Mouse (Mus musculus): ENCODE measurements around the gene 2310011J03Rik. TPM values are rescaled to one million over a fixed set of nuclear protein-coding genes. Genes with fewer than 3 reads are reported as not detected.
"Not testable (repeated sequence)": the region's sequence is repeated elsewhere in the genome, so short reads cannot be mapped to it uniquely, and the experiment has no call there.

The 2310011J03Rik gene
- polyA plus RNA-seq, 1 experiment from 2014 or later: 46.8 TPM

- Histone ChIP-seq H3K4me3 (peak overlapping the region; percentile 55), H3K27ac (peak overlapping the region; percentile 17), H3K36me3 (no peaks in the 10 kb centered on the region), H3K27me3 (ENCODE audit: insufficient read depth, poor library complexity, severe bottlenecking) (peaks cover 100% of the 10 kb centered on the region), H3K4me1 (peaks cover 49% of the 10 kb centered on the region), H3K9me3 (no peaks in the 10 kb centered on the region)
- no peak for DNase-seq (ENCODE audit: low spot score)
- WGBS: 15% methylated on average over 26 of the region's 26 CpGs
These were observed 28.6 kb upstream of the 2310011J03Rik start for GRCm38 (mm10) chr10:80348981-80349380.

- peaks cover 56% of the 10 kb centered on the region for H3K4me1 ChIP-seq
- peak; percentile 85 for DNase-seq (ENCODE audit: low spot score)
These were observed 28.0 kb upstream of the 2310011J03Rik start, which contains the start of gene Adamtsl5 for GRCm38 (mm10) chr10:80348244-80348781. Gene Adamtsl5 (minus strand): TSS chr10:80348412.

DNA sequence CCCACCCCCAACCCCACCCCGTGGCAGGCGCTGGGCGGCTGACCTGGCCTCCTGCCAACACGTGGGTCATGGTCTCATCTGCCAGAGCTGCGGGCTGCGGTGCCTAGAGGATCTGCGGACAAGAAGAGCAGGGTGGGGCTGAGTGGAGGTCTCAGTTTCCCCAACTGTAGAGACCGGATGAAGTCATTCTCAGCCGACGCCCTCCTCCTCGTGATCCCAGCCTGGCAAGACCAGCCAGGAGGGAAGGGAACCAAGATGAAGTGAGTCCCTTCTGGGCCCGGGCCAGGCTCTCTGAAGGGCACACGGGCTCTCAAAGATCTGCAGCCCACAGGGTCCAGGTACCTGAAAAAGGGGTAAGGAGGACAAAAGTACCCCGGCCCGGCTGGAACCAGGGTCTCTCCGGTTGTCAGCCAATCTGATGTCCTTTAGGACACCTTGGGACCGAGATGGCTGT, 27.2 kb upstream of the 2310011J03Rik start:
- no peak for DNase-seq (ENCODE audit: low spot score)
- no peaks in the 10 kb centered on the region for H3K9me3 ChIP-seq
- H3K27ac ChIP-seq: no peak overlapping the region
- peaks cover 100% of the 10 kb centered on the region for H3K27me3 ChIP-seq (ENCODE audit: insufficient read depth, poor library complexity, severe bottlenecking)
- H3K36me3 ChIP-seq: no peaks in the 10 kb centered on the region
- peak overlapping the region; percentile 55 for H3K4me3 ChIP-seq
- peaks cover 59% of the 10 kb centered on the region for H3K4me1 ChIP-seq
- 9% methylated on average over 17 of the region's 17 CpGs for WGBS

More at GRCm38 (mm10) chr10:80348244-80348781, 28.0 kb upstream of the 2310011J03Rik start, which contains the start of gene Adamtsl5:
- Histone ChIP-seq H3K36me3 (no peaks in the 10 kb centered on the region), H3K27me3 (ENCODE audit: insufficient read depth, poor library complexity, severe bottlenecking) (peaks cover 100% of the 10 kb centered on the region), H3K4me3 (peak within 1 kb of the TSS; percentile 55), H3K9me3 (no peaks in the 10 kb centered on the region), H3K27ac (peak within 1 kb of the TSS; percentile 17)
- WGBS: 1% methylated on average over 42 of the region's 42 CpGs

DNA sequence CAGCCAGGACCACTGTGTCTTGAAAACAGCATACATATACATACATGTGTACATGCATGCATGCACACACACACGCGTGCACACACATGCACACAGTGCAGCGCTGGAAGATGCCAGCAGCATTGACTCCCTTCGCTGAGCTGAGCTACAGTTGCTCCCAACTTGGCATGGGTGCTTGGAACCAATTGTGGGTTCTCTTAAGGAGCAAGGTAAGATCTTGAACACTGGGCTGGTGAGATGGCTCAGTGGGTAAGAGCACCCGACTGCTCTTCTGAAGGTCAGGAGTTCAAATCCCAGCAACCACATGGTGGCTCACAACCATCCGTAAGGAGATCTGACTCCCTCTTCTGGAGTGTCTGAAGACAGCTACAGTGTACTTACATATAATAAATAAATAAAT, 25.6 kb upstream of the 2310011J03Rik start:
- not testable (repeated sequence) for H3K9me3 ChIP-seq; H3K27ac ChIP-seq; DNase-seq (ENCODE audit: low spot score); H3K36me3 ChIP-seq; H3K4me3 ChIP-seq
- WGBS: 75% methylated on average over 6 of the region's 6 CpGs
- Histone ChIP-seq H3K4me1 (peaks cover 71% of the 10 kb centered on the region), H3K27me3 (ENCODE audit: insufficient read depth, poor library complexity, severe bottlenecking) (peaks cover 100% of the 10 kb centered on the region)

DNA sequence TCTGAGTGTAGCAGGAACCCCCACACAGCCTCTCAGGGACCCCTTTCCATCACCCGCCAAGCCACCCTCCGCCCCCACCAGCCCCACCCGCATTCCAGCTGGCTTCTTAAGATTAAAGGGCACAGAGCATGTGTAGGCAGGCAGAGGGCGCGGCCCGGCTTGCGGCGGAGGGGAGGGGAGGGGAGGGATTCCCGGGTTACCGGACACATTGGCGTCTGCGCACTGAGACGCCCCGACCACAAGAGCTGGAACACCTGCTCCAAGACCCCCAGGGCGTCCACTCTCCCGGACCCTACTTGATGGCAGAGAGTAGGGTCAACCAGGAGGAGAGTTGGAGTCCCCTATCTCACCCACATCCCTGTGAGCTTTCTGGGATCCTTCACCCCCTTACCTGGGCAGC, 24.8 kb upstream of the 2310011J03Rik start:
- H3K4me1 ChIP-seq: peaks cover 72% of the 10 kb centered on the region
- H3K36me3 ChIP-seq: no peaks in the 10 kb centered on the region
- no peak for DNase-seq (ENCODE audit: low spot score)
- no peaks in the 10 kb centered on the region for H3K9me3 ChIP-seq
- peaks cover 100% of the 10 kb centered on the region for H3K27me3 ChIP-seq (ENCODE audit: insufficient read depth, poor library complexity, severe bottlenecking)
- WGBS: 2% methylated on average over 15 of the region's 16 CpGs
- H3K4me3 ChIP-seq: peak overlapping the region; percentile 15; the same call in 1 of the 2 replicates
- 0 out of 2 replicates have a peak overlapping the region, but pooled peaks have one; percentile 13 for H3K27ac ChIP-seq

GRCm38 (mm10) chr10:80344131-80344661, 23.9 kb upstream of the 2310011J03Rik start:
- Histone ChIP-seq H3K4me3 (0 out of 2 replicates have a peak overlapping the region, but pooled peaks have one; percentile 15), H3K4me1 (peaks cover 72% of the 10 kb centered on the region), H3K9me3 (no peaks in the 10 kb centered on the region), H3K27me3 (ENCODE audit: insufficient read depth, poor library complexity, severe bottlenecking) (peaks cover 99% of the 10 kb centered on the region), H3K36me3 (no peaks in the 10 kb centered on the region), H3K27ac (no peak overlapping the region)
- no peak for DNase-seq (ENCODE audit: low spot score)
- WGBS: 23% methylated on average over 9 of the region's 9 CpGs

GRCm38 (mm10) chr10:80343425-80343895, 23.1 kb upstream of the 2310011J03Rik start:
- peaks cover 65% of the 10 kb centered on the region for H3K4me1 ChIP-seq
- WGBS: 26% methylated on average over 13 of the region's 13 CpGs
- H3K36me3 ChIP-seq: no peaks in the 10 kb centered on the region
- 0 out of 2 replicates have a peak overlapping the region, but pooled peaks have one; percentile 18 for H3K27ac ChIP-seq
- H3K4me3 ChIP-seq: peak overlapping the region; percentile 52
- DNase-seq (ENCODE audit: low spot score): no peak
- H3K9me3 ChIP-seq: no peaks in the 10 kb centered on the region
- peaks cover 93% of the 10 kb centered on the region for H3K27me3 ChIP-seq (ENCODE audit: insufficient read depth, poor library complexity, severe bottlenecking)

GRCm38 (mm10) chr10:80342749-80343424, 22.6 kb upstream of the 2310011J03Rik start:
- Histone ChIP-seq H3K36me3 (no peaks in the 10 kb centered on the region), H3K27ac (0 out of 2 replicates have a peak overlapping the region, but pooled peaks have one; percentile 18), H3K4me1 (peaks cover 59% of the 10 kb centered on the region), H3K9me3 (no peaks in the 10 kb centered on the region), H3K27me3 (ENCODE audit: insufficient read depth, poor library complexity, severe bottlenecking) (peaks cover 93% of the 10 kb centered on the region), H3K4me3 (peak overlapping the region; percentile 52)
- peak; percentile 89 for DNase-seq (ENCODE audit: low spot score)
- under 1% methylated on average over 33 of the region's 33 CpGs for WGBS

- DNase-seq (ENCODE audit: low spot score): no peak
- H3K4me1 ChIP-seq: peaks cover 54% of the 10 kb centered on the region
- no peaks in the 10 kb centered on the region for H3K36me3 ChIP-seq
- 3% methylated on average over 26 of the region's 26 CpGs for WGBS
- H3K4me3 ChIP-seq: peak overlapping the region; percentile 52
- no peak overlapping the region for H3K27ac ChIP-seq
- no peaks in the 10 kb centered on the region for H3K9me3 ChIP-seq
- peaks cover 89% of the 10 kb centered on the region for H3K27me3 ChIP-seq (ENCODE audit: insufficient read depth, poor library complexity, severe bottlenecking)
These were observed 22.0 kb upstream of the 2310011J03Rik start for GRCm38 (mm10) chr10:80342305-80342748.

DNA sequence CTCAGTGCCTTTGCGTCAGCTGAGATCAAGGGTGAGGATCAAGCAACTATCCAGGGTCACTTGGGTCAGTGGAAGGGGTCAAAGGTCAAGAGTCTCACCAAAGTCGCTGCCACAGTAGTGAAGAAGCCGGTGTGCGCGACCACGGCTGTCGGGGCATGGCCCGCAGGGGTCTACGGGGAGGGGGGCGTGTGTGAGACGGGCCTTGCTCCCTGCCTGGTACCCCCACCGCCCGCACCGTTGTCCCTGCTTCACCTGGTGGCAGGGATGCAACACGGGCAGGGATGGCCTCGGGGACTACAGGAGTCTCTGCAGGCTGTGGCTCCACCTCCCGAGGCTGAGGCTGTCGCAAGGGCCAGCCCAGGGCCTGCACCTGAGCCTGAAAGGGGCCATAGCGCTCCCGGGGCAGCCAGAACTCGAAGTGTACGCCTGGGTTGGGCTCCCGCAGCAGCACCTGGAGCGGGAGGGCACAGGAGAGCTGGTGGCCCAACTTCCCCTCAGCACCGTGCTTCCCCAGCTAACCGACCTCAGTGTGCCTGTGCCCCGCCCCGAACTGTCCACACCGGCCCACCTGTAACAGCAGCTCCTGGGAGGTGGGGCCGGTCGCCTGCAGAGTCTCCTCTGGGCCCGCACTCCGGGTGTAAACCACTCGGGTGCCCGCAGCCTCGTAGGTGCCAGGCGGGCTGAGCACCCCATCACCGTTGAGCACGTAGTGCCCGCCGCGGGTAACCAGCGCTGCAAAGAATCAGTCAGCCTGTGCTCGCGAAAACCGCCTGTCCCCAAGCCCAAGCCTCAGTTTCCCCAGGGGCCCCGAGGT, 21.4 kb upstream of the 2310011J03Rik start:
- peaks cover 86% of the 10 kb centered on the region for H3K27me3 ChIP-seq (ENCODE audit: insufficient read depth, poor library complexity, severe bottlenecking)
- WGBS: 5% methylated on average over 47 of the region's 47 CpGs
- H3K4me1 ChIP-seq: peaks cover 52% of the 10 kb centered on the region
- H3K27ac ChIP-seq: peak overlapping the region; percentile 2; the same call in 1 of the 2 replicates
- no peaks in the 10 kb centered on the region for H3K9me3 ChIP-seq
- no peaks in the 10 kb centered on the region for H3K36me3 ChIP-seq
- H3K4me3 ChIP-seq: peak overlapping the region; percentile 52
- DNase-seq (ENCODE audit: low spot score): no peak

DNA sequence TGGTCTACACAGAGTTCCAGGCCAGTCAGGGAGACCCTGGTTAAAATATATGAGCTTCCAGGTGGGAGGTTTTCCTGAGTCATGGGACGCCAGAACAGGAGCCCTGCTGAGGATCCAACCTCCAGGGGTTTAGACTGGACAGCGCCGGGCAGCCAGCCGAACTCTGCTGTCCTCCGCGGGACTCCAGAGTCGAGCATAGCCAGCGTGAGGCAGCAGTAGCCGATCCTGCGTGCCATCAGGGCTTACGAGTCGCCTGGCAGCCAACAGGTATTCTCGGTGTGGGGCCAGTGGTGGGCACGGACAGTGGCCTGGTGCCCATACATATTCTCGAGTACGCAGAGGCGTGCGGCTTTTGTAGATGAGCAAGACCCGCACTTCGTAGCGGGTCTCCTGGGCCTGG, 20.7 kb upstream of the 2310011J03Rik start:
- Histone ChIP-seq H3K4me3 (no peak overlapping the region), H3K27ac (no peak overlapping the region), H3K9me3 (no peaks in the 10 kb centered on the region), H3K4me1 (peaks cover 52% of the 10 kb centered on the region), H3K27me3 (ENCODE audit: insufficient read depth, poor library complexity, severe bottlenecking) (peaks cover 86% of the 10 kb centered on the region), H3K36me3 (no peaks in the 10 kb centered on the region)
- DNase-seq (ENCODE audit: low spot score): no peak
- WGBS: 16% methylated on average over 21 of the region's 21 CpGs
